Mouse (Mus musculus) ES-E14 (cell line): Measurements from ENCODE around the gene Inka1. TPM values are rescaled to one million over a fixed set of nuclear protein-coding genes. Genes with fewer than 3 reads are reported as not detected.

ENCODE experiments used
- DNase-seq: peaks from one replicate; pipeline ENCODE4 v3.0.0-alpha.2; 2013; ENCODE audit warnings: low read depth, low spot score
- H3K27ac ChIP-seq: 2 replicates; pipeline ENCODE4 v1.5.1; 2012; ENCODE audit warnings: low read depth, mild to moderate bottlenecking, low read length, moderate library complexity, mixed read lengths; ENCODE audit not compliant: poor library complexity, insufficient read depth, severe bottlenecking
- H3K36me3 ChIP-seq: 2 replicates; pipeline ENCODE4 v1.6.1; 2012; ENCODE audit warnings: mild to moderate bottlenecking, low read length, moderate library complexity, mixed read lengths; ENCODE audit not compliant: control insufficient read depth, poor library complexity, insufficient read depth, severe bottlenecking
- H3K4me1 ChIP-seq, 2 experiments: fragments of 150-350 bp in 1 of 2; sonication (generic) in 1 of 2; 2 replicates each; pipeline ENCODE4 v1.6.1; 2012; ENCODE audit warnings: low read length in 2 of 2, mild to moderate bottlenecking in 1 of 2, mixed read lengths in 1 of 2; ENCODE audit not compliant: control insufficient read depth in 2 of 2, insufficient read depth in 2 of 2, poor library complexity in 1 of 2
- H3K4me3 ChIP-seq, 2 experiments: fragments of 150-350 bp in 1 of 2; sonication (generic) in 1 of 2; 2 replicates each; pipeline ENCODE4 v1.5.1; 2012; ENCODE audit warnings: low read length in 2 of 2, low read depth in 1 of 2, mild to moderate bottlenecking in 1 of 2, mixed read lengths in 1 of 2; ENCODE audit not compliant: insufficient read depth in 1 of 2, poor library complexity in 1 of 2, severe bottlenecking in 1 of 2
- H3K9ac ChIP-seq: 2 replicates; pipeline ENCODE4 v1.6.1; 2012; ENCODE audit warnings: low read depth, mild to moderate bottlenecking, low read length, mixed read lengths; ENCODE audit not compliant: poor library complexity, insufficient read depth, severe bottlenecking
- H3K9me3 ChIP-seq: fragments of 150-350 bp; sonication (generic); 2 replicates; pipeline ENCODE4 v1.6.1; 2012; ENCODE audit warnings: low read depth, mild to moderate bottlenecking, low read length; ENCODE audit not compliant: control insufficient read depth, insufficient read depth
- CHD2 ChIP-seq: IDR thresholded peaks from 2 replicates; pipeline ENCODE4 v1.6.1; 2014; ENCODE audit warnings: mild to moderate bottlenecking, low read depth, low read length, inconsistent platforms
- HCFC1 ChIP-seq: IDR thresholded peaks from 2 replicates; pipeline ENCODE4 v1.6.1; 2012; ENCODE audit warnings: low read length, inconsistent platforms, borderline replicate concordance; ENCODE audit not compliant: insufficient read depth
- MAFK ChIP-seq: IDR thresholded peaks from 2 replicates; pipeline ENCODE4 v1.6.1; 2014; ENCODE audit warnings: mild to moderate bottlenecking, low read depth, low read length, inconsistent platforms; ENCODE audit not compliant: insufficient read depth
- ZC3H11A ChIP-seq: IDR thresholded peaks from 2 replicates; pipeline ENCODE4 v1.6.1; 2012; ENCODE audit warnings: low read depth, mild to moderate bottlenecking, inconsistent platforms, low read length, borderline replicate concordance
- ZNF384 ChIP-seq: IDR thresholded peaks from 2 replicates; pipeline ENCODE4 v1.6.1; 2012; ENCODE audit warnings: low read depth, low read length, inconsistent platforms
- in situ Hi-C, 2 experiments: fragments of 600-800 bp; cut with MboI; formaldehyde crosslinking; loops; one replicate each; pipeline ENCODE4 v1.15.1; 2025; ENCODE audit warnings: low sequenced_read_pairs in 2 of 2, inconsistent platforms in 1 of 2; ENCODE audit not compliant: unreplicated experiment in 2 of 2
- total RNA-seq: library from RNA; depleted of rRNA; stranded (reverse); fragments of 300-350 nt; gene quantifications from 2 replicates; pipeline ENCODE4 v1.2.3, GENCODE M21; 2012

Inka1 gene
- total RNA-seq, 1 experiment: 6.1 TPM

DNA sequence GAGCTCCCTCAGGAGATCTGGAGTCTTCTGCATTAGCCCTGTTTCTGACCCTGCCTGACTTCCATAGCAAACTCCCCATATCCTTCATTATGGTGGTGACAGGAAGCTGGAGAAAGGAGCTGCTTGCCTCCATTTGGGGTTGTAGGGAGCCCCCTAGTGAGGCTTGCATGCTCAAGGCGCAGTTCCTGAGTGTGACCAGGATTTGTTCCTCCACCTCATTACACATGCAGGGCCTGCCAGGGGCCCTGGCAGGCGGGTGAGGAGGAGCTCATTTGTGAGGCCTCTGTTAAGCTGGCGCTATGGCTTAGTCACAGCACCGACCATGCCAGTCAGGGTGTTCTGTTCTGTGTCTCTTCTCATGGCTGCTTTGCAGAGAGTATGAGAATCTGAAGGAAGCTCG is 23.8 kb downstream of the Inka1 start:
- Histone ChIP-seq H3K4me3 (peak overlapping the region in 1 of 2 experiments; percentile 4; a peak in 1 of 4 replicates), H3K4me1 (peaks cover 4 to 10% of the 10 kb centered on the region in 2 experiments; a peak in 3 of 4 replicates), H3K27ac (peak overlapping the region; percentile 65), H3K9ac (no peak overlapping the region), H3K36me3 (peaks cover 57% of the 10 kb centered on the region), H3K9me3 (no peaks in the 10 kb centered on the region)
- no peak for TF ChIP-seq MAFK
- TF ChIP-seq HCFC1: no peak
- TF ChIP-seq ZC3H11A: no peak
- no peak for TF ChIP-seq CHD2
- TF ChIP-seq ZNF384: no peak
- DNase-seq: no peak
- in situ Hi-C loops: no loop called here

DNA sequence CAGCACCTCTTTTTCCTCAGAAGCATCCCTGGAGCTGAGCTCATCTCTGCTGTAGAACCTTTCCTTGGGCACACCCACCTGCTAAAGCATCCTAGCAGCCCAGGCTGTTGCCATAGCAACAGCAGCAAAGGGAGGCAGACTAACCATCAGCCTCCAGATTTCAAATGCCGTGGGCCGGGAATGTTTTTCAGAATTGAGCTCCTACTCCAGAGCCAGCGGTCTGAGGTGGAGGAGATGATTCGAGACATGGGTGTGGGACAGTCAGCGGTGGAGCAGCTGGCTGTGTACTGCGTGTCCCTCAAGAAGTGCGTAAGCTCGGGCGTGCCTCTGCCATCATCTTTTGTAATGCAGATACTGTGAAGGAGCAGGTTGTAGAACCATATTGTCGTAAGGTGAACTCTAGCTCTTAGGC is 24.3 kb downstream of the Inka1 start:
- no peak for TF ChIP-seq ZC3H11A
- TF ChIP-seq CHD2: no peak
- no peak for TF ChIP-seq MAFK
- no peak for TF ChIP-seq ZNF384
- TF ChIP-seq HCFC1: peak; percentile 63; the same call in 1 of the 2 replicates
- Histone ChIP-seq H3K9ac (no peak overlapping the region), H3K36me3 (peaks cover 61% of the 10 kb centered on the region), H3K4me1 (peaks cover 6 to 12% of the 10 kb centered on the region in 2 experiments; a peak in 3 of 4 replicates), H3K27ac (peak overlapping the region; percentile 65; the same call in 1 of the 2 replicates), H3K9me3 (no peaks in the 10 kb centered on the region), H3K4me3 (peak overlapping the region in 1 of 2 experiments; percentile 4; a peak in 2 of 4 replicates)
- in situ Hi-C loops: no loop called here
- peak; percentile 72 for DNase-seq

DNA sequence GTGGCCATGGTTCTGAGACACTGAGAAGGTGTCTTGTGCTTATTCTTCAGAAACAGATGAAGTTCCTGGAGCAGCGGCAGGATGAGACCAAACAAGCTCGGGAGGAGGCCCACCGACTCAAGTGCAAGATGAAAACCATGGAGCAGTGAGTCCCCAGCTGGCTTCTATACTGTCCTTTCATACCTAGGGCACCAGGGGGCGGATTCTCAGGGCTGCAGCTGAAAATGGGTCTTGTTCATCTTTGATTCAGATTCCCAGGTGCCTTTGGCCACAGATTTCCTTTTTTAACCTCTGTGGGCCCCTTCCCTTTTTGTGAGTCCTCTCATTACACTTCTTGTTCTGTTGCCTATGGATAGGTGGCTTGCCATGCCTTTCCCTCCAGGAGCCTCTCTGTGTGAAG is 24.8 kb downstream of the Inka1 start:
- in situ Hi-C loops: no loop called here
- Histone ChIP-seq H3K4me3 (no peak overlapping the region), H3K36me3 (peaks cover 62% of the 10 kb centered on the region), H3K4me1 (peaks cover 6 to 12% of the 10 kb centered on the region in 2 experiments; a peak in 3 of 4 replicates), H3K9ac (no peak overlapping the region), H3K27ac (no peak overlapping the region), H3K9me3 (no peaks in the 10 kb centered on the region)
- DNase-seq: no peak
- no peak for TF ChIP-seq HCFC1
- no peak for TF ChIP-seq ZNF384
- TF ChIP-seq MAFK: no peak
- TF ChIP-seq CHD2: no peak
- TF ChIP-seq ZC3H11A: no peak

DNA sequence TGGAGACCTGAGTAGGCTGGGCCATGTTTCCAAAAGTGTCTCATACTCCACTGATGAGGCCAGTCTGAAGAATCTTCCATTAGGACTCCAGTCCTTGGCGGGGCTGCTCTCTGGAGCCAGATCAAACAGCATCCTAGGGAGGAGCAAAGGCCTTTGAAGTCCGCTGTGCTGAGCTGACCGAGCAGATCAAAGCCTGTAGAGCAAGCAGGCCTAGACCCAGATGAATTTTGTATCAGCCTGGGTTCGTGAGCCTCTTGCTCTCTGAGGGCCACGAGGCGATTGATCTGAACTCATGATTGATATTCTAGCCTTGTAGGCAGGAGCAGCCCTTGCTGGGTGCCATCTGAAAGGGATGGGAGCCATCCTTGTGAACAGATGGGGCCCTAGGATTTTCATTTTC is 25.8 kb downstream of the Inka1 start:
- TF ChIP-seq ZC3H11A: no peak
- no peak for TF ChIP-seq CHD2
- TF ChIP-seq HCFC1: no peak
- TF ChIP-seq ZNF384: no peak
- TF ChIP-seq MAFK: no peak
- DNase-seq: no peak
- in situ Hi-C loops: no loop called here
- Histone ChIP-seq H3K4me1 (peaks cover 6 to 14% of the 10 kb centered on the region in 2 experiments; a peak in 3 of 4 replicates), H3K9me3 (no peaks in the 10 kb centered on the region), H3K27ac (no peak overlapping the region), H3K36me3 (peaks cover 59% of the 10 kb centered on the region), H3K9ac (no peak overlapping the region), H3K4me3 (no peak overlapping the region)
